Mouse (Mus musculus) brain, embryonic 14.5 days (tissue): ENCODE measurements around the gene Fbxl17.

Source experiments
- CTCF ChIP-seq: fragments of 200-500 bp; IDR thresholded peaks from 2 replicates; pipeline ENCODE4 v1.5.1; 2012; ENCODE audit warnings: inconsistent platforms, mild to moderate bottlenecking, moderate library complexity, borderline replicate concordance; ENCODE audit not compliant: insufficient read depth, insufficient read length; ENCODE audit errors: extremely low read depth
- POLR2A ChIP-seq: fragments of 200-500 bp; IDR thresholded peaks from 2 replicates; pipeline ENCODE4 v1.6.1; 2012; ENCODE audit warnings: mild to moderate bottlenecking, inconsistent platforms, borderline replicate concordance; ENCODE audit not compliant: poor library complexity, insufficient read depth, insufficient read length, severe bottlenecking; ENCODE audit errors: extremely low read depth

DNA sequence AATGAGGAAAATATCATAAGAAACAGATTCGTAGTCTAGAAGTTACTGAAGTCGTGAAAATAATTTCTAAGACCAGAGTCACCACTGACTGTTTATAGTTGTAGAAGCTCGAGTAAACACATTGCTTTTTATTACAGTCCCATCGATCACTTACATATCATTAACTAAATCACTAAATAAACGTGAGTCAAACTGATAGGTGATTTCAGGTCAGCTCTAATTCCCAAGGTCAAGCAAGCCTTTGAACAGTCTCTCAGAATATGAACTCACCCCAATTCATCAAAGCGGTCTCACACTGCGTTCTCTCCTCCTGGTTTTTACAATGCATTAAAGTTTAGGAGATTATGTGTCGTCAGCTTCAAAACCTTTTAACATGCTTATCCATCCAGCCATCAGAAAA lies 423.2 kb downstream of the Fbxl17 start:
- TF ChIP-seq CTCF (no peak), POLR2A (no peak)
